8 mouse cellular contexts compared by ENCODE assay signal in the genomic region with DNA sequence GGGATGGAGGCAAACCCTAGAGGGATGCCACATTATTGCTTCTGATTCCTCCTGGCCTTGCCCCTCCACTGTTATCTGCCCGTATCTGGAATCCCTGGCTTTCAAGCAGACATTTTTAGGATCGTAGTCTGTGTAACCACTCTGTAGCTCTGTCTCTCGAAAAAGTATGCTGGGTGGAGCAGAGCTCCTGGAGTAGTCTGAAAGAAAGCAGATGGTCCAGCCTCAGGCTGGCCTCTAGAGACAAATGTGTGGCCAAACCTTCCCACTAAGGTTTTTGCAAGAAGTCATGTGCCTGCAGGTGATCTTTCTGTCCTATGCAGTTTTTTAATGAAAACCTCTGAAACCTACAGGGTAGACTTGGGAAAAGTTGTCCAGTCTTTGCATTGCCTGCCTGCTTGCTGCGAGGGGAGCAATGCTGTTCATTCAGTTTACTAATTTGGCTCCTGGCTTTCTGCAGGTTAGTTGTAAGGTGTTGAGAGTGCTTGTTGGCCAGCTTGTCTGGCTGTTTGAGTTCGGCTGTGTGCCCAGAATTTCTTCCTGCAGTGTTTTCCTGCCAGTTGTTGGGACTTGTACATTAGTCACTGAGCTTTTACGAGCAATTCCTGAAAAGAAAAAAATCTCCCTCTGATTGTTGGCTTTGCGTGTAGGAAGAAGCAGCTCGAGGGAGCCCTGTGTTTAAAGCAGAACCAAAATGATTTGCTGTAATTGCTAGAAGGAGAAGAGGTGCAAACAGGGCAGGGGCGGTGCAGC. TPM values are rescaled to one million over a fixed set of nuclear protein-coding genes. Genes with fewer than 3 reads are reported as not detected.
DNase-seq lines count a peak whose midpoint lies in the region; ATAC-seq and TF ChIP-seq lines count a peak whose summit lies in the region.

No protein-coding gene starts in this region.

- intact Hi-C loops in left cerebral cortex, postnatal 14 days (cut with DNase I), result loop anchor here (2.0 kb wide), 1 partner anchor 26 kb away; a partner anchor contains a TSS
- intact Hi-C loops in left cerebral cortex, postnatal 10 days (cut with DNase I), result no loop called here
- intact Hi-C loops in left cerebral cortex, postnatal 36 days (cut with DNase I), result loop anchor here (5.0 kb wide), 1 partner anchor 42 kb away; a partner anchor contains a TSS

- no peak for TF ChIP-seq POLR2A in cortical plate, adult 2 months (IDR thresholded peaks at IDR 0.05; ENCODE audit: extremely low read depth, insufficient read depth, low read length)

- H3K9ac ChIP-seq in midbrain, embryonic 14.5 days (replicated peaks; ENCODE audit: low read length), result peak overlapping the region; percentile 95

- no peak for TF ChIP-seq CTCF in cortical plate, adult 2 months (IDR thresholded peaks at IDR 0.05; ENCODE audit: extremely low read depth, insufficient read depth, low read length)

- ATAC-seq in midbrain, embryonic 14.5 days (ENCODE audit: low FRiP score, low TSS enrichment), result no peak

- H3K27me3 ChIP-seq in hindbrain, embryonic 10.5 days (ENCODE audit: insufficient read depth, poor library complexity, severe bottlenecking), result peaks cover 4% of the 10 kb centered on the region
- no peaks in the 10 kb centered on the region for H3K27me3 ChIP-seq in midbrain, embryonic 14.5 days (ENCODE audit: control insufficient read depth, insufficient read depth, low read length)

- peaks cover 6% of the 10 kb centered on the region; the same call in 1 of the 2 replicates for H3K4me1 ChIP-seq in cortical plate, adult 2 months (ENCODE audit: control insufficient read depth, insufficient read depth, low read length)
- H3K4me1 ChIP-seq in hindbrain, embryonic 10.5 days (replicated peaks), result peaks cover 57% of the 10 kb centered on the region
- H3K4me1 ChIP-seq in midbrain, embryonic 14.5 days (ENCODE audit: control insufficient read depth, insufficient read depth, low read length), result peaks cover 33% of the 10 kb centered on the region

- H3K9me3 ChIP-seq in hindbrain, embryonic 10.5 days, result 0 out of 2 replicates have a peak, but pooled peaks cover 2% of the 10 kb centered on the region
- H3K9me3 ChIP-seq in midbrain, embryonic 14.5 days (ENCODE audit: control insufficient read depth, low read length), result no peaks in the 10 kb centered on the region

- WGBS in hindbrain, embryonic 10.5 days, result 67% methylated on average over 9 of the region's 9 CpGs
- 62% methylated on average over 9 of the region's 9 CpGs for WGBS in midbrain, embryonic 14.5 days

- no peak overlapping the region for H3K27ac ChIP-seq in cortical plate, adult 2 months (ENCODE audit: insufficient read depth, low read length)
- H3K27ac ChIP-seq in hindbrain, embryonic 10.5 days, result peak overlapping the region; percentile 99
- H3K27ac ChIP-seq in midbrain, embryonic 14.5 days (replicated peaks; ENCODE audit: low read depth, low read length), result no peak overlapping the region

- peak; percentile 40 to 73 for DNase-seq in left cerebral cortex, postnatal 14 days (ENCODE audit: low spot score in 2 of 2)
- DNase-seq in left cerebral cortex, postnatal 10 days (ENCODE audit: extremely low spot score in 1 of 2, low spot score in 2 of 2), result no peak
- no peak for DNase-seq in hindbrain, embryonic 10.5 days (ENCODE audit: low spot score)
- DNase-seq in left cerebral cortex, postnatal 36 days (ENCODE audit: low spot score in 2 of 2), result peak; percentile 55
- no peak for DNase-seq in midbrain, embryonic 14.5 days
- DNase-seq in ovary, postnatal 14 days (ENCODE audit: low spot score), result no peak
- no peak for DNase-seq in thymus, postnatal 0 days (ENCODE audit: low spot score)

- H3K4me2 ChIP-seq in midbrain, embryonic 14.5 days (ENCODE audit: low read length), result peak overlapping the region; percentile 70

- peak overlapping the region; percentile 96 for H3K4me3 ChIP-seq in cortical plate, adult 2 months (ENCODE audit: insufficient read depth, low read length)
- H3K4me3 ChIP-seq in hindbrain, embryonic 10.5 days, result peak overlapping the region; percentile 74
- H3K4me3 ChIP-seq in midbrain, embryonic 14.5 days (replicated peaks; ENCODE audit: low read depth, low read length), result peak overlapping the region; percentile 89

- peaks cover 3% of the 10 kb centered on the region; the same call in 1 of the 2 replicates for H3K36me3 ChIP-seq in hindbrain, embryonic 10.5 days
- no peaks in the 10 kb centered on the region for H3K36me3 ChIP-seq in midbrain, embryonic 14.5 days (ENCODE audit: control insufficient read depth, insufficient read depth, low read length)

RNA-seq across cellular contexts. Expression of a gene that starts 1.7 kb away (rescaled TPM):
- 1 to 10 TPM; 4.8 to 5.0 TPM for total RNA-seq in left cerebral cortex, postnatal 14 days (2021)
- total RNA-seq in left cerebral cortex, postnatal 10 days (2021), result 1 to 10 TPM; 6.6 TPM
- 5.7 and 6.0 TPM in 2 replicates for polyA plus RNA-seq in cortical plate, adult 2 months (2012; rRNA removed)
- polyA plus RNA-seq in hindbrain, embryonic 10.5 days (2016; fragmentation: Nextera tagmentation; extraction: Ambion mirVana), result 16.1 and 18.0 TPM in 2 replicates
- total RNA-seq in left cerebral cortex, postnatal 36 days (2021), result 1 to 10 TPM; 5.3 to 5.4 TPM
- 6.4 and 7.7 TPM in 2 replicates for polyA plus RNA-seq in midbrain, embryonic 14.5 days (2014; fragmentation: Nextera tagmentation; extraction: Ambion mirVana)
- 1.5 and 2.2 TPM in 2 replicates for polyA plus RNA-seq in thymus, postnatal 0 days (2015; fragmentation: Nextera tagmentation; extraction: Ambion mirVana)

RNA-seq across cellular contexts. Expression of a gene that starts 26.7 kb away (rescaled TPM):
- total RNA-seq in left cerebral cortex, postnatal 14 days (2021), result 1 to 10 TPM; 1.5 to 1.8 TPM
- 1 to 10 TPM; 1.7 to 1.9 TPM for total RNA-seq in left cerebral cortex, postnatal 10 days (2021)
- 0.63 and 1.0 TPM in 2 replicates for polyA plus RNA-seq in cortical plate, adult 2 months (2012; rRNA removed)
- 1.6 and 1.9 TPM in 2 replicates for polyA plus RNA-seq in hindbrain, embryonic 10.5 days (2016; fragmentation: Nextera tagmentation; extraction: Ambion mirVana)
- total RNA-seq in left cerebral cortex, postnatal 36 days (2021), result 1 to 10 TPM; 1.7 to 2.0 TPM
- 1.8 and 2.0 TPM in 2 replicates for polyA plus RNA-seq in midbrain, embryonic 14.5 days (2014; fragmentation: Nextera tagmentation; extraction: Ambion mirVana)
- 0.30 and 0.48 TPM in 2 replicates for polyA plus RNA-seq in thymus, postnatal 0 days (2015; fragmentation: Nextera tagmentation; extraction: Ambion mirVana)

RNA-seq across cellular contexts. Expression of a gene that starts 32.6 kb away (rescaled TPM):
- total RNA-seq in left cerebral cortex, postnatal 14 days (2021), result 100 to 1,000 TPM; 143 to 144 TPM
- 100 to 1,000 TPM; 149 to 151 TPM for total RNA-seq in left cerebral cortex, postnatal 10 days (2021)
- polyA plus RNA-seq in cortical plate, adult 2 months (2012; rRNA removed), result 124 and 129 TPM in 2 replicates
- 394 and 407 TPM in 2 replicates for polyA plus RNA-seq in hindbrain, embryonic 10.5 days (2016; fragmentation: Nextera tagmentation; extraction: Ambion mirVana)
- total RNA-seq in left cerebral cortex, postnatal 36 days (2021), result 100 to 1,000 TPM; 123 to 145 TPM
- polyA plus RNA-seq in midbrain, embryonic 14.5 days (2014; fragmentation: Nextera tagmentation; extraction: Ambion mirVana), result 272 and 297 TPM in 2 replicates
- 420 and 454 TPM in 2 replicates for polyA plus RNA-seq in thymus, postnatal 0 days (2015; fragmentation: Nextera tagmentation; extraction: Ambion mirVana)

RNA-seq across cellular contexts. Expression of a gene that starts 40.8 kb away (rescaled TPM):
- 100 to 1,000 TPM; 118 to 134 TPM for total RNA-seq in left cerebral cortex, postnatal 14 days (2021)
- total RNA-seq in left cerebral cortex, postnatal 10 days (2021), result 100 to 1,000 TPM; 121 to 123 TPM
- polyA plus RNA-seq in cortical plate, adult 2 months (2012; rRNA removed), result 315 and 327 TPM in 2 replicates
- polyA plus RNA-seq in hindbrain, embryonic 10.5 days (2016; fragmentation: Nextera tagmentation; extraction: Ambion mirVana), result 7.2 and 11.1 TPM in 2 replicates
- 100 to 1,000 TPM; 102 to 115 TPM for total RNA-seq in left cerebral cortex, postnatal 36 days (2021)
- polyA plus RNA-seq in midbrain, embryonic 14.5 days (2014; fragmentation: Nextera tagmentation; extraction: Ambion mirVana), result 25.3 and 38.0 TPM in 2 replicates
- 33.3 and 50.5 TPM in 2 replicates for polyA plus RNA-seq in thymus, postnatal 0 days (2015; fragmentation: Nextera tagmentation; extraction: Ambion mirVana)

Comparison
In these comparisons a context has a peak if more than half of its experiments do, and no peak if none do; other contexts are left out.
1. DNase-seq: peak in left cerebral cortex, postnatal 14 days (2 of 2) and left cerebral cortex, postnatal 36 days (2 of 2); none in left cerebral cortex, postnatal 10 days (0 of 2), hindbrain, embryonic 10.5 days (single experiment), midbrain, embryonic 14.5 days (single experiment), ovary, postnatal 14 days (single experiment) and thymus, postnatal 0 days (single experiment).
2. Peak in every context shown above with its lines, with median percentiles within 50 percentile points of each other: H3K4me3 ChIP-seq.